Mouse (Mus musculus): ENCODE measurements around the gene Ermp1.

DNA sequence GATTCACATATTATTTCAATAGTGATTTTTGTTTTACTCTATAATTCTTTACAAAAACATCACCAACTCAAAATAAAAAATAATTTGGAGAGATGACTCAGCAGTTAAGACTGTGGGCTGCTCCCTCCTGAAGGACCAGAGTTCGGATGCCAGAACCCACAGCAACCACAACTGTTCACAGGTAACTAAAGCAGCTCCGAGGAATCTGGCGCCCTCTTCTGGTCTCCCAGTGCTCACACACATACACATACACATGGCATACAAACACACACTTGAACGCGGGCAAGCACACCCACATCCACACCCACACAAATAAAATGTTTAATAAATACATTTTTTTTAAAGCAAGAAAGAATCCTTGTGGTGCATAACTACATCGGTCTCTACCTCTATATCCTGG is 3.5 kb downstream of the Ermp1 start:
- TF ChIP-seq CTCF (IDR thresholded peaks at IDR 0.05; ENCODE audit: control insufficient read depth, insufficient read depth, insufficient read length), result peak; percentile 8
- TF ChIP-seq CEBPB (IDR thresholded peaks at IDR 0.05; ENCODE audit: low read depth), result no peak
- no peak for TF ChIP-seq USF1 (IDR thresholded peaks at IDR 0.05; ENCODE audit: low read depth)
- TF ChIP-seq MYOG (IDR thresholded peaks at IDR 0.05; ENCODE audit: control insufficient read depth, extremely low read depth, insufficient read length), result no peak

Measured in C2C12 (cell line).